Mouse (Mus musculus) cortical plate, adult 2 months (tissue): ENCODE data around the gene Grid2.

Experiments
- CTCF ChIP-seq: fragments of 200-500 bp; IDR thresholded peaks from 2 replicates; pipeline ENCODE4 v1.5.1; 2011; ENCODE audit warnings: mild to moderate bottlenecking, control low read depth, low read length; ENCODE audit not compliant: insufficient read depth; ENCODE audit errors: extremely low read depth
- POLR2A ChIP-seq: fragments of 200-500 bp; IDR thresholded peaks from 2 replicates; pipeline ENCODE4 v1.6.1; 2011; ENCODE audit warnings: mild to moderate bottlenecking, low read length, control low read depth; ENCODE audit not compliant: insufficient read depth; ENCODE audit errors: extremely low read depth

GRCm38 (mm10) chr6:64648196-64648595, 1392.5 kb downstream of the Grid2 start:
- TF ChIP-seq POLR2A (no peak), CTCF (no peak)
